Mouse (Mus musculus): ENCODE measurements around the gene C5ar2.
"Not testable (repeated sequence)": the region's sequence is repeated elsewhere in the genome, so short reads cannot be mapped to it uniquely, and the experiment has no call there.

C5ar2 gene

GRCm38 (mm10) chr7:16263843-16264242 lies 19.9 kb upstream of the C5ar2 start:
- peaks cover 11% of the 10 kb centered on the region; the same call in 1 of the 2 replicates for H3K27me3 ChIP-seq (ENCODE audit: insufficient read depth, low read length)
- no peak for TF ChIP-seq POU5F1 (IDR thresholded peaks at IDR 0.05; ENCODE audit: borderline replicate concordance, low read length)
- TF ChIP-seq NANOG (IDR thresholded peaks at IDR 0.05; ENCODE audit: borderline replicate concordance, low read length) = no peak
- no peak for TF ChIP-seq CTCF (conservative IDR thresholded peaks at IDR 0.05; ENCODE audit: low read length)

DNA sequence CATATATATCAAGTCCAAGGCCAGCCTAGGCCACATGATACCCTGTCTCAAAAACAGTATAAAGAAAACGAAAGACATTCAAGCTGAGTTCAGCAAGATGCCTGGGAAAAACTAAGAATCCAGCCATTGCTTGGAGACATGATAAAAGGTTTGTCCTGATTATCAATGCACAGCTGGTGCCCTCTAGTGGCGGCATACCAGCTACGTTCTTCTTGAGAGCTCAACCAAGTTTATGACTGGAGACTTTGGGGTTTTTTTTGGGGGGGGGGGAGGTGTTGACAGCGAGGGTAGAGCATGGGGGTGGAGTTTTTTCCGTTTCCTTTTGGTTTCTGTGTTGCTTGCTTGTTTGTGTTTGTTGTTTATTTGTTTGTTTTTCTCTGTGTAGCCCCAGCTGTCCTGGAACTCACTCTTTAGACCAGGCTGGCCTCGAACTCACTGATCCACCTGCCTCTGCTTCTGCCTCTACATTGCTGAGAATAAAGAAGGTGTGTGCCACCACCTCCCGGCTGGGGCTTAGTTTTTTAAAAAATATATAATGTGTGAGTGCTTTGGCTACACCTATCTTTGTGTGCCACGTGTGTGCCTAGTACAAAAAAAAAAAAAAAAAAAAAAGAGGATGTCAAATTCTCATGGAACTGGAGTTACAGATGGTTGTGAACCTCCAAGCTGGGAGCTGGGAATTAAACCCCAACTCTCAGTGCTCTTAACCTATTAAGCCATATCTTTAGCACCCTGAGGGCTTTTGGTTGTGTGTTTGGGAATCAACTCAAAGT lies 19.2 kb upstream of the C5ar2 start:
- no peaks in the 10 kb centered on the region for H3K4me1 ChIP-seq (replicated peaks; ENCODE audit: low read depth, low read length)
- no peaks in the 10 kb centered on the region for H3K36me3 ChIP-seq (ENCODE audit: insufficient read depth, low read length)
- H3K9me3 ChIP-seq (ENCODE audit: low read length) = peaks cover 22% of the 10 kb centered on the region
- H3K4me3 ChIP-seq (replicated peaks; ENCODE audit: low read length) = no peak overlapping the region
- TF ChIP-seq NANOG (IDR thresholded peaks at IDR 0.05; ENCODE audit: borderline replicate concordance, low read length) = no peak
- TF ChIP-seq CTCF (conservative IDR thresholded peaks at IDR 0.05; ENCODE audit: low read length) = peak; percentile 72
- no peak for TF ChIP-seq POU5F1 (IDR thresholded peaks at IDR 0.05; ENCODE audit: borderline replicate concordance, low read length)
- H3K27me3 ChIP-seq (ENCODE audit: insufficient read depth, low read length) = peaks cover 9% of the 10 kb centered on the region; the same call in 1 of the 2 replicates

More at GRCm38 (mm10) chr7:16263843-16264242, 19.9 kb upstream of the C5ar2 start:
- Histone ChIP-seq H3K4me1 (replicated peaks; ENCODE audit: low read depth, low read length) (no peaks in the 10 kb centered on the region), H3K4me3 (replicated peaks; ENCODE audit: low read length) (no peak overlapping the region), H3K36me3 (ENCODE audit: insufficient read depth, low read length) (no peaks in the 10 kb centered on the region), H3K9me3 (ENCODE audit: low read length) (peaks cover 22% of the 10 kb centered on the region)

- H3K27me3 ChIP-seq (ENCODE audit: insufficient read depth, low read length) = peaks cover 6% of the 10 kb centered on the region; the same call in 1 of the 2 replicates
These were observed 17.1 kb upstream of the C5ar2 start for GRCm38 (mm10) chr7:16261097-16261496.

DNA sequence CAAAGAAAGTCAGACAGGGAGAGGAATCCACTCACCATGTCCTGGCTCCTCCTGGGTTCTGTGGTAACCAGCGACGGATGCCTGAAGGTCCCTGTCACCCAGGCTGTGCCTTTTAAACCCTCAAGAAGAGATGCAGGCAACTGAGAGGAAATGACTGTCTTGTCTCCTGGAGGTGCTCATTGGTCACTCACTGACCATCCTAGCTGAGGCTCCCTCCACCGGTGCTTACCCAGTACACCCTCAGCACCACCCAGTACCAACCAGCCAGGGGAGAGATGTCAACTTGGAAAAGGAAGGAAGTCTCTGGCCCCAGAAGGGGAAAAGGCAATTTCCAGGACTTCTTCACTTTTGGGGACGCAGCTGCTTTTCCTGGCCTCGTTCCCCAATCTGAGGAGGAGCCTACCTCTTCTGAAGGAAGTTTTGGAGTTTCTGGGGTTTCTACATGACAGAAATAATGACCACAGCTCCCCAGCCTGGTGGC lies 15.2 kb upstream of the C5ar2 start, which contains the start of gene C5ar1:
TSS of gene C5ar1 (minus strand) at position 431 of the 481 bp plus-strand sequence.
- Histone ChIP-seq H3K4me1 (replicated peaks; ENCODE audit: low read depth, low read length) (no peaks in the 10 kb centered on the region), H3K27me3 (ENCODE audit: insufficient read depth, low read length) (peaks cover 6% of the 10 kb centered on the region; the same call in 1 of the 2 replicates), H3K36me3 (ENCODE audit: insufficient read depth, low read length) (no peaks in the 10 kb centered on the region), H3K9me3 (ENCODE audit: low read length) (peaks cover 5% of the 10 kb centered on the region), H3K4me3 (replicated peaks; ENCODE audit: low read length) (no peak within 1 kb of the TSS)
- TF ChIP-seq NANOG (IDR thresholded peaks at IDR 0.05; ENCODE audit: borderline replicate concordance, low read length) (no peak), CTCF (conservative IDR thresholded peaks at IDR 0.05; ENCODE audit: low read length) (no peak), POU5F1 (IDR thresholded peaks at IDR 0.05; ENCODE audit: borderline replicate concordance, low read length) (no peak)

More at GRCm38 (mm10) chr7:16261097-16261496, 17.1 kb upstream of the C5ar2 start:
- no peak for TF ChIP-seq POU5F1 (IDR thresholded peaks at IDR 0.05; ENCODE audit: borderline replicate concordance, low read length)
- no peak for TF ChIP-seq CTCF (conservative IDR thresholded peaks at IDR 0.05; ENCODE audit: low read length)
- TF ChIP-seq NANOG (IDR thresholded peaks at IDR 0.05; ENCODE audit: borderline replicate concordance, low read length) = no peak
- Histone ChIP-seq H3K36me3 (ENCODE audit: insufficient read depth, low read length) (no peaks in the 10 kb centered on the region), H3K4me3 (replicated peaks; ENCODE audit: low read length) (no peak overlapping the region), H3K9me3 (ENCODE audit: low read length) (peaks cover 22% of the 10 kb centered on the region), H3K4me1 (replicated peaks; ENCODE audit: low read depth, low read length) (no peaks in the 10 kb centered on the region)

- no peak for TF ChIP-seq POU5F1 (IDR thresholded peaks at IDR 0.05; ENCODE audit: borderline replicate concordance, low read length)
- no peak for TF ChIP-seq NANOG (IDR thresholded peaks at IDR 0.05; ENCODE audit: borderline replicate concordance, low read length)
- no peak for TF ChIP-seq CTCF (conservative IDR thresholded peaks at IDR 0.05; ENCODE audit: low read length)
- no peaks in the 10 kb centered on the region for H3K4me1 ChIP-seq (replicated peaks; ENCODE audit: low read depth, low read length)
- H3K9me3 ChIP-seq (ENCODE audit: low read length) = no peaks in the 10 kb centered on the region
- peaks cover 6% of the 10 kb centered on the region; the same call in 1 of the 2 replicates for H3K27me3 ChIP-seq (ENCODE audit: insufficient read depth, low read length)
- H3K4me3 ChIP-seq (replicated peaks; ENCODE audit: low read length) = no peak overlapping the region
- H3K36me3 ChIP-seq (ENCODE audit: insufficient read depth, low read length) = no peaks in the 10 kb centered on the region
These were observed 13.9 kb upstream of the C5ar2 start for GRCm38 (mm10) chr7:16257830-16258229.

- not testable (repeated sequence) for H3K4me3 ChIP-seq (replicated peaks; ENCODE audit: low read length); H3K27me3 ChIP-seq (ENCODE audit: insufficient read depth, low read length); H3K36me3 ChIP-seq (ENCODE audit: insufficient read depth, low read length); H3K9me3 ChIP-seq (ENCODE audit: low read length); H3K4me1 ChIP-seq (replicated peaks; ENCODE audit: low read depth, low read length)
These were observed 12.0 kb upstream of the C5ar2 start for GRCm38 (mm10) chr7:16255963-16256362.

DNA sequence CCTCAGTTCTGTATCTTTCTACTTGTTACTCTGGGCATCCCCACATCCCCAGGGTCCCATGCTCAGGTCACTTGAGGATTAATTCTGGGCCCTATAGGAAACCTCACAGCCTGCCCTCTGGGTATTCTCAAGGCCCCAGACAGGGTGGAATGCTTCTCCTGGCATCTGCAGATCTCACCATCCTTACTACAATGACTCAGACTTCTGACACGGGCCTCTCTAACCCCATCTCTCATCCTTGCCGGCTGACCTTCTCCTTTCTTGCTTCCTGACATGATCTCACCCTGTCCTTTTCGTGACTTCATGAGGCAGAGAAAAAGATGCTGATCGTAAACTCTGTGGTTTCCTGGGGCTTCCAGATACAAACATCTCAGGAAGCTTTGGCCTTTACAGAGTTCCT lies 10.2 kb upstream of the C5ar2 start:
- H3K27me3 ChIP-seq (ENCODE audit: insufficient read depth, low read length) = 0 out of 2 replicates have a peak, but pooled peaks cover 3% of the 10 kb centered on the region
- H3K4me1 ChIP-seq (replicated peaks; ENCODE audit: low read depth, low read length) = no peaks in the 10 kb centered on the region
- no peaks in the 10 kb centered on the region for H3K9me3 ChIP-seq (ENCODE audit: low read length)
- TF ChIP-seq CTCF (conservative IDR thresholded peaks at IDR 0.05; ENCODE audit: low read length) (no peak), POU5F1 (IDR thresholded peaks at IDR 0.05; ENCODE audit: borderline replicate concordance, low read length) (no peak), NANOG (IDR thresholded peaks at IDR 0.05; ENCODE audit: borderline replicate concordance, low read length) (no peak)
- H3K4me3 ChIP-seq (replicated peaks; ENCODE audit: low read length) = no peak overlapping the region
- no peaks in the 10 kb centered on the region for H3K36me3 ChIP-seq (ENCODE audit: insufficient read depth, low read length)

GRCm38 (mm10) chr7:16250687-16251086 lies 6.7 kb upstream of the C5ar2 start:
- Histone ChIP-seq H3K4me3 (replicated peaks; ENCODE audit: low read length) (no peak overlapping the region), H3K36me3 (ENCODE audit: insufficient read depth, low read length) (no peaks in the 10 kb centered on the region), H3K9me3 (ENCODE audit: low read length) (no peaks in the 10 kb centered on the region), H3K27me3 (ENCODE audit: insufficient read depth, low read length) (0 out of 2 replicates have a peak, but pooled peaks cover 3% of the 10 kb centered on the region), H3K4me1 (replicated peaks; ENCODE audit: low read depth, low read length) (peaks cover 10% of the 10 kb centered on the region)
- TF ChIP-seq POU5F1 (IDR thresholded peaks at IDR 0.05; ENCODE audit: borderline replicate concordance, low read length) = no peak
- TF ChIP-seq CTCF (conservative IDR thresholded peaks at IDR 0.05; ENCODE audit: low read length) = no peak
- TF ChIP-seq NANOG (IDR thresholded peaks at IDR 0.05; ENCODE audit: borderline replicate concordance, low read length) = no peak

All from E14TG2a.4 (cell line).